Mouse (Mus musculus) megakaryocyte, embryonic 14.5 days (primary cell): ENCODE measurements around the gene Fmo6.

ENCODE experiments used
- FLI1 ChIP-seq: IDR thresholded peaks from 2 replicates; pipeline ENCODE4 v1.6.1; 2012; ENCODE audit warnings: low read length, inconsistent platforms, mixed read lengths
- GATA1 ChIP-seq: IDR thresholded peaks from 3 replicates; pipeline ENCODE4 v1.6.1; 2012; ENCODE audit warnings: mixed read lengths, low read length, inconsistent platforms, borderline replicate concordance

DNA sequence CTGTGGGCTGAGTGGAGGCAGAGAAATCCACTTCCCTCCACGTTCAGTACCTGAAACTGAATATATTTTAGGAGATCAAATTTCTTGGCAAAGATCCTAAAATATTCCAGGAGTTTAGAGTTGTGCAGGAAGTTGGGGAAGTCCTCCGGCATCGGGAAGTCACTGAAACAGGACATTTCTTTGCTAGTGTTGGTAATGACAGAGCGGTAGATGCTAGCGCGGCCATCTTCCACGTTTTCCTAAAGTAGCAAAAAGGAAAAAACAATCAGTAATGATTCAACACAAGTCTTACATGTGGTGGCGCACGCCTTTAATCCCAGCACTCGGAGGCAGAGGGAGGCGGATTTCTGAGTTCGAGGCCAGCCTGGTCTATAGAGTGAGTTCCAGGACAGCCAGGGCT is 48.7 kb downstream of the Fmo6 start:
- TF ChIP-seq GATA1 (no peak), FLI1 (no peak)
